Mouse (Mus musculus) thymus, postnatal 25 days (tissue): ENCODE measurements around the gene Fsd2.

Experiments used
- DNase-seq: peaks from one replicate; pipeline ENCODE4 v3.0.0; 2022

Gene Fsd2

DNA sequence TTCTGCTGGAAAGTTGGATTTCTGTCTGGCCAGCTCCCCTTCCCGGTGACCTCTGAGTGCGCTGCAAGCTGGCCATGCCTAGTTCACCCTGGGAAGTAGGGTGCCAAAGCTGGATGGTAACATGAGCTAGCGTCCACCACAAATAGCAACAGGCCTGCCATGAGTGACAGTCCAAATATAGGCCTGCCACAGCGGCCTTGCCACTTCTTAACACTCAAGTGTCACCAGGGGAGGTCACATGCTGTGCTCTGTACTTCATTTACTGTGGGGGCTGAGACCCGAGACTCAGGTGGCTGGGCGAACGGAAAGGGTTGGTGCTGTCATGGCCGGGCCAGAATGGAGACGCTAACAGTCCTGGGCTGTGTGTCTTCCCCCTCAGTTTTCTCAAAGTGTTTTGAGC is at the start of gene Fsd2:
TSS of gene Fsd2 (minus strand) at position 53 of the 400 bp plus-strand sequence.
- DNase-seq: no peak

DNA sequence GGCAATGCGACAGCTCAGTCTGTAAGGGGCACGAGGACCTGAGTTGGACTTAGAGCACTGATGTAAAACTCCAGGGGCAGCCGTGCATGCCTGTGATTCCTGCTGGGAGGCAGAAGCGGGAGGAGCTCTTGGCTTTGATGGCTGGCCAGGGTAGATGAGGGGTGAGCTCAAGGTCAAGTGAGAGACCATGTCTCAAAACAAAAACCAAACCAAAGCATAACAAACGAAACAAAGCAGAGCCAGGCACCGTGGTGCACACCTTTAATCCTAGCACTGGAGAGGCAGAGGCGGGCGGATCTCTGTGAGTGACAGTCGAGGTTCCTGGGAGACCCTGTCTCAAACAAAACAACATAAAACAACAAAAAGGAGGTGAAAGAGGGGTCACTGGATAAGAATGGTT is 48.3 kb upstream of the Fsd2 start:
- no peak for DNase-seq

GRCm38 (mm10) chr7:81612856-81613635 is 46.3 kb upstream of the Fsd2 start:
- DNase-seq: no peak

- DNase-seq: peak; percentile 24
Measured at GRCm38 (mm10) chr7:81610125-81610524, 43.4 kb upstream of the Fsd2 start.

GRCm38 (mm10) chr7:81606452-81606851 is 39.7 kb upstream of the Fsd2 start:
- DNase-seq: no peak

DNA sequence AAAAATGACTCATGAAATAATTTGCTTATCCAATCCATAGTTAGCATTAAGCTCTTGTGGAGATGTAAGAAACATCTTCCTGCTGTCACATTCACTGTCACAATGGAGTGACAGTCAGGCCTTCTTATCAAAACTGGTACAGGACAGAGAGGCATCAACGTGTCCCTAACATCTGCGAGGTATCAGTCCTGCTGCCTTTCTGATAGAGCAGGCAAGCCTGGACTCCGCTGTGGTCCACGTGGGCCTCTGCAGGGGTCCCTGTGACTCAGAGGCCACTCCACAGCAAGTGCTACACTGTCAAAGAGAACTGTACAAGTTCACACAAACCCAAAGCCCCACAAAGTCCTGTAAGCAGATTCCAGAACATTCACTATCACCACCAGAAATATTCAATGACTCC is 38.7 kb upstream of the Fsd2 start:
- DNase-seq: no peak

- DNase-seq: no peak
Measured at GRCm38 (mm10) chr7:81604991-81605390, 38.2 kb upstream of the Fsd2 start.

DNA sequence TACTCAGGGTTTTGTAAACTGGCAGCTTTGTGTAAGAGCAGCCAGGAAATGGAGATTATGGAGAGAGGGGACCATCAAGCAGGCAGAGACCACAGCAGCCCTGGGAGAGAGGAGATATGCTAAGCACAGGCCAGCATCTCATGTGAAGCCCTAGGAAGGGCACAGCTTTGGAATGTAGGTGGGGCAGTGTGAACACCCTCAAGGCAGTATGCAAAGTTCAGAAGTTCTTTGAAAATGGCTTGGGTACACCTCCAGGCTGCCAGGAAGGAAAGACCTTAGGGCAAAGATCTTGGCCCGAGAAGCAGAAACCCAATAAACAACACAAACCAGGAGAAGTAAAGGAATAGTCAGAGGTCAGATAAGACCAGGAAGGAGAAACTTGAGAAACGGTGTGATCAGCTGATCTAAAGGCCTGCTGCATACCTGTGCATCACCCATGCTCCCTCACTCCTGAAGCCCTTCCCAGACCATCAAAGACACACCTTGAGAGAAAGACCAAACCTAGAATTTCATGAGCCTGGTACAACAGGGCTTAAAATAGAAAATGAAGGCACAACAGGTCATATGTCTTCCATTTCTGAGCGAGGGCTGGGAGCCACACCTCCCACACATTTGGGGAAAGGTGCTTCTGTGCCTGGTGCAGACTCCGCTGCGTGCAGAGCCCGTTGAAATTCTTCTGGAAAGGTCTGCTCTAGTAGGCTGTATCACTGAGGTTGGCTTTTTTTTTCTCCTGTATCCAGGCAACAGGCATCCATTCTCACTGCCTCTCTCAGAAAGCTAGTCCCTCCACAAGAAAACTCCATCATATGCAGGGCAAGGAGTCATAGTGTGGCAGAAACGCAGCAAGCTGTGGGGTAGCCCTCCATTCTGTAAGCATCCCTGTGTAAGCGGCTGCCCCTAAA is 32.9 kb upstream of the Fsd2 start:
- DNase-seq: no peak

GRCm38 (mm10) chr7:81597660-81598059 is 30.9 kb upstream of the Fsd2 start:
- DNase-seq: no peak

DNA sequence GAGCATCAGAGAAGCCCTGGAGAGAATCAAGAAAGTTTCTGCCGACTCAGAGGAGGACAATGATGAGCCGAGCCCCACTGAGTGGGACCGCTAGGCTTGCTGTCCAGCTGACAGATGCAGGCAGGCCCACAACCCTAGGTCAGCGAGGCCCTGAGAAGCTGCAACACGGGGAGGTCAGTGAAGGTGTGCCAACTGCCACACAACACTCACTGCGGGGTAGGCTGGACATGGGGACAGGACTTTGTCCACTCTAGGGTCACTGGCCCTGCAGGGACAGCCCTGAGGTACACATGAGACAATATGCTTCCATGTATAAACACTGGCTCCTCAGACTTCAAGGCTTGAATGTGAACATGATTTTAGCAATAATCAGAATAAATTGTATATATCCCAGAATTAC is 29.3 kb upstream of the Fsd2 start:
- DNase-seq: no peak

GRCm38 (mm10) chr7:81595056-81595455 is 28.3 kb upstream of the Fsd2 start:
- no peak for DNase-seq

DNA sequence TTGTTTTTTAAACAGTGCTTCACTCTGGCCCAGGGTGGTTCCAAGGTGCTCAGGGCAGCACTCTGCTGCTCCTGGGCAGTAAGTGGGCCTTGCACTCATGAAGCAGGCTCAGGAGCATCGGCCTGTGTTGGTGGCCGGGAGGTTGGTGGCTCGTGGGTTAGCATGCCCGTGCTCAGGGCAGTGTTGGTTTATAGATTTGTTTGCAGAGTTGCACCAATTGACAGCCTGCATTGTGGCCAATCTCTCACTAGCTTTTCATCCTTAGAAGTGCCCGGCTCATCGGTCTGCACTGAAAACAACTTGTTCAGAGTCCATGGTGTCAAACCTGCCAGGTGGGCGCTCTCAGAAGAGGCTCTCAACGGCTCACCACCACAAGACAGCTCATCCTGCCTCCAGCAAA is 26.6 kb upstream of the Fsd2 start:
- no peak for DNase-seq

GRCm38 (mm10) chr7:81592686-81593085 is 25.9 kb upstream of the Fsd2 start:
- no peak for DNase-seq

DNA sequence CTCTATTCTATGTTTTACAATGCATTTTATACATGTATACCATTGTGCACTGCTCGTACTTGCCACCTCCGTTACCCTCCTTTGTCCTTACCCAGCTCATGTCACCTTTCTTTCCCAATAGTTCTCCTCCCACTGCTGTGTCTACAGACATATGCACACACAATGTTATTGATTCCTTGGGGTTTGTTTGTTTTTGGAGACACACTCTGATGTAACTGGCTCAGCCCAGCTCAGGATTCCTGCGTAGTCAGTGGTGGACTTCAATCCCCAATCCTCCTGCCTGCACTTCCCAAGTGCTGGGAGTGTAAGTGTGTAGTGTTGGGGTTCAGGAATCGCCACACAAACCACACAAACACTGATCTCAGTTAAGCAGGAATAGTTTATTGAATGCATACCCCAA is 20.5 kb upstream of the Fsd2 start:
- no peak for DNase-seq

DNA sequence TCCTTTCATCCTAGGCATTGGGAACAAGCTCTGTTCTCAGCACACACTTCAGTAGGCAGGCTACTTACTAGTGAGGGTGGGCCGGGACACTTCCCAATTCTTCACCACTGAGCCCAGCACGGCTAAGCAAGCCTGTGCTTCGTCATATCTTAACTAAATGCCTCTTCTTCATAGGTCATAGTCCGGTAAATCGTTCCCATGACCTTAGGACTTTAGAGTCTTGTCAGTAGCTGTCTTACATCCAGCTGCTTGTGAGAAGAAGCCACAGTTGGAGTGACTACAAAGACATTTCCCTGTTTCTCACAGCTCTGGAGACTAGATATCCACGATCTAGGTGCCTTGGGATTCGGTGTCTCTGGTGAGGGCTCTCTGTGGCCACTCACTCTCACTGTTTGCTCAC is 18.6 kb upstream of the Fsd2 start:
- DNase-seq: no peak

DNA sequence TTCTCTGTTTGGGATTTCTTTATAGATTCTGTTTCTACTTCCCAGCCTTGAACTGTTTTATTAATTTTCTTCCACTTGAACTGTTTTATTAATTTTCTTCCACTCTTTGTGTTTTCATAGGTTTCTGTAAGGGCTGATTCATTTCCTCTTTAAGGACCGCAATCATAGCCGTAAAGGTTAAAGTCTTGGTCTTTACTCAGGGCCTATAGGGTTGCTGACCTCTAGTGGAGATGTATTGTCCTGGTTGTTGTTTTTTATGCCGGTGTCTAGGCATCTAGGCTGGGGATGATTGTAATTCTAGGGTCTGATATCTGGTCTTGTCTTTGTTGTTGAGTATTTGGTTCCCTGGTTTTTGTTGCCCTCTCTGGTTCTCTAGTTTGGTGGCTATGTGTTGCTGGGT is 16.8 kb upstream of the Fsd2 start:
- no peak for DNase-seq

- no peak for DNase-seq
Measured at GRCm38 (mm10) chr7:81579312-81579711, 12.6 kb upstream of the Fsd2 start.

DNA sequence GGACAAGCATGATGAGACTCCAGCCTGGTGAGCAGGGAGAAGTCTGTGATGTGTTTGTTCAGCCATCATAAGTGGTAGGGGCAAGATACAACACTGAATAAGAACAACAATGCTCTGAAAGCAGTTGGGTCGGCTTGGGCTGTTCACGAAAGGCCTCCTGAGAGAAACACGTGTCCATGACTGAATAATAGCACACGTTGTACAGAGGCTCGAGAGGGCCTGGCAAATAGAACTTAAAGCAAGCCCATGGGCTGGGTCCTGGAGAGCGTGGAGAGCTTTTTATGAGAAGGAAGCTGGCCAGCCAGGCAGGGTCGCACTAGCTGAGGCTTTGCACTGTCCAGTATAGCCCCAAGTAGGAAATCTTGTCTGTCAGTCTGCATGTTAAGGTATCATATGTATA is 11.7 kb upstream of the Fsd2 start:
- DNase-seq: no peak

GRCm38 (mm10) chr7:81577872-81578271 is 11.1 kb upstream of the Fsd2 start:
- DNase-seq: no peak

- DNase-seq: no peak
Measured at GRCm38 (mm10) chr7:81575606-81576005, 8.9 kb upstream of the Fsd2 start.

DNA sequence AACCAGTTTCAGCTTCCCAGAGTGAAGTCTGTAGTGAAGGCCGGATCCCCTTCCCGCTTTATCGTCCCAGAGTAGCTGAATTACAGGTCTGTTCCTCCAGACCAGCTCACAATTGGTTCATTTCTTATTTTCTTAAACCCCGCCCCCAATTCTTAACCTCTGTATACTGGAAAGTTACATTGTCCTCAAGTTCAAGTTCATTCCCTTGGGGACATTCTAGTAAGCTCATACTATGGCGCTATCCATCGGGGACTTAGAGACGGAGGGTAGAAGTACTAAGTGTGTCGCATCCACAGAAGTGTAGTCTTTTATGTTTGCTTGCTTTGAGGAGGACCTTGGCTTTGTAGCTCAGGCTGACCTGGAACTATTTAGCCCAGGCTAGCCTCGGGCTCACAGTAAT is 7.1 kb upstream of the Fsd2 start:
- no peak for DNase-seq

DNA sequence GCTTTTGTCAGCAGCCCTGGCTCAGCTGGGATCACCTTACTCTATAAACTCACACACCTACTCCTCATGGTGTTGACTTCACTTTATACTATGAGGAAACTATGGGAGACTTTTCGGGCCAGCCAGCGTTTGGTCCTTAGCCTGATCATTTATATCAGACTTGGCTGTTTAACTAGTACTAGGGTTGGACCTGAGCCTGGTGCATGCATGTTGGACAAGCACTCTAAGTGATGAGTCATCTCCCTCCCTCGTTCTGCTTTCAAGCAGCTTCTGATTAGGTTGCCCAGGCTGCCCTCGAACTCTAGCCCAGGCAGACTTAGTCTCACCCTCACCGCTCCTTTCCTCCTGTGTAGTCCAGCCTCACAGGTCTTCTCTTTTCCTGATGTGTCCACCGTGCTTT is 6.7 kb upstream of the Fsd2 start:
- DNase-seq: no peak

DNA sequence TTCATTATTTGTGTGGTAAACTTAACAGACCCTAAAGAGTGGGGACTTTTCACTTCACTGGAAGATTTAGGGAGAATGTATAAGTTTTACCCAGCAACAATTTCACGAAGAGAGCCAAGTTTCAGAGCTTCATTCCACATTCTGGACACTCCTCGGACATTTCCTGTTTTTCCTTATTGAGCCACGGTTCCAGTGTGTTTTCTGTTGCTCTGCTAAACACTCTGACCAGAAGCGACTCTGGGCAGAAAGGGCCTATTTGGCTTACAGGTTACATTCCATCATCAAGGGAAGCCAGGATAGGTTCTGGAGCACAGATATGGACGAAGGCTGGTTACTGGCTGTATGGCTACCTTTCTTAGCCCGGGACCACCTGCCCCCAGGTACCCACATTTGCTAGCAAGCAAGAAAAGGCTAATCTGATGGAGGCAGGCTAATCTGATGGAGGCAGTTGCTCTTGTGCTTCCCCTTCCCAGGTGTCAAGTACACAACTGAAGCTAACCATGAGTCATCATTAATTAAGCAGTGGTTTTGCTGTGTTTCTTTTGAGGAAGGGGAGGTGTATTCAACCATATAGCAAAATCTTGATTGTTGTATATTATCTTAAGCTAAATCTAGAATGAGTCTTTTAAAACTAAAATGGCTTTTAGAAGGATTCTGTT is 6.0 kb upstream of the Fsd2 start:
- no peak for DNase-seq

GRCm38 (mm10) chr7:81571941-81572441 is 5.2 kb upstream of the Fsd2 start:
- DNase-seq: no peak
